Mouse (Mus musculus) kidney, adult 2 months (tissue): ENCODE data around the gene Col20a1.

Source experiments
- CTCF ChIP-seq: fragments of 200-500 bp; conservative IDR thresholded peaks from 2 replicates; pipeline ENCODE4 v1.5.1; 2011; ENCODE audit warnings: low read depth, mild to moderate bottlenecking, control low read depth, low read length, moderate library complexity, mixed read lengths; ENCODE audit not compliant: insufficient read depth, insufficient read length
- POLR2A ChIP-seq: fragments of 200-500 bp; IDR thresholded peaks from one replicate; pipeline ENCODE4 v1.6.1; 2011; ENCODE audit warnings: low read depth, low read length, control low read depth

- no peak for TF ChIP-seq POLR2A
- no peak for TF ChIP-seq CTCF
Observed at GRCm38 (mm10) chr2:181048986-181049385, 62.7 kb downstream of the Col20a1 start.
